ENCODE assay signal across 9 mouse cellular contexts in the genomic region with DNA sequence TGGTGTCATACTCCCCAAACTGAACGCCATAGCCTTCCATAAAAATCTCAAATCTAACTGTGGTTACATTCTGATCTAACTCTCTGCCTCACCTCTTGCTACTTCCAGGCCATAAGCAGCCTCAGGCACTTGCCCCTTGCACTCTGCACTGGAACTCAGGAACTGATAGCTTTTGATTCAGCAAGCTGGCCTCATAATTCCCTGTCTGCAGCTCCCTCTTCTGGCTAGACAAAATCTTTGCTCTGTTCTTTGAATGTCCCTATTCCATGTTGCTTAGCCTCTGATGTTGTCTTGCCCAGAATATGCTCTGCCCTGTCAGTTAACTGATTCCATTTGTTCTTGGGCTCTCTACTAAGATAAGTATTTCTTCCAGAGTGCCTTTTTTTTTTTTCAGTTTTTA. TPM values are rescaled to one million over a fixed set of nuclear protein-coding genes. Genes with fewer than 3 reads are reported as not detected.
DNase-seq lines count a peak whose midpoint lies in the region; ATAC-seq lines count a peak whose summit lies in the region.
"Had no signal": no experiment of that assay in that cellular context is flagged by ENCODE, and none has a peak within 500 bp of the region (broad histone marks: within the 10 kb centered on the region; RNA-seq: fewer than 3 reads in every experiment).

No protein-coding gene starts in this region.

- no peaks in the 10 kb centered on the region for H3K36me3 ChIP-seq in forebrain, embryonic 11.5 days (ENCODE audit: control insufficient read depth, insufficient read depth, low read length)
- no peaks in the 10 kb centered on the region for H3K36me3 ChIP-seq in forebrain, embryonic 12.5 days (replicated peaks)
- H3K36me3 ChIP-seq in heart, embryonic 10.5 days, result peaks cover 4% of the 10 kb centered on the region; the same call in 1 of the 2 replicates
- no peaks in the 10 kb centered on the region for H3K36me3 ChIP-seq in neural tube, embryonic 14.5 days (ENCODE audit: control insufficient read depth, insufficient read depth, low read length)
- H3K36me3 ChIP-seq: neural tube, embryonic 13.5 days had no signal

- no peaks in the 10 kb centered on the region for H3K27me3 ChIP-seq in forebrain, embryonic 11.5 days (ENCODE audit: control insufficient read depth, insufficient read depth, low read length)
- no peaks in the 10 kb centered on the region for H3K27me3 ChIP-seq in forebrain, embryonic 12.5 days
- H3K27me3 ChIP-seq in heart, embryonic 10.5 days (ENCODE audit: insufficient read depth, poor library complexity, severe bottlenecking), result no peaks in the 10 kb centered on the region
- H3K27me3 ChIP-seq in neural tube, embryonic 14.5 days (ENCODE audit: control insufficient read depth, insufficient read depth, low read length), result no peaks in the 10 kb centered on the region
- H3K27me3 ChIP-seq: neural tube, embryonic 13.5 days had no signal

- DNase-seq in forebrain, embryonic 11.5 days (ENCODE audit: low spot score), result no peak
- peak; percentile 76 for DNase-seq in 416B (ENCODE audit: low read depth)
- DNase-seq in adipocyte (ENCODE audit: low spot score), result peak; percentile 78
- peak; percentile 67 for DNase-seq in heart, embryonic 10.5 days (ENCODE audit: low spot score)
- peak; percentile 27 to 44 for DNase-seq in layer of hippocampus, postnatal 10 days (ENCODE audit: low spot score in 2 of 2)
- DNase-seq in frontal cortex, postnatal 10 days (ENCODE audit: low spot score in 2 of 2), result no peak

- no peak overlapping the region for H3K4me3 ChIP-seq in forebrain, embryonic 11.5 days (ENCODE audit: low read depth, low read length)
- no peak overlapping the region for H3K4me3 ChIP-seq in forebrain, embryonic 12.5 days (replicated peaks)
- no peak overlapping the region for H3K4me3 ChIP-seq in heart, embryonic 10.5 days
- no peak overlapping the region for H3K4me3 ChIP-seq in neural tube, embryonic 14.5 days (ENCODE audit: low read depth, low read length)
- H3K4me3 ChIP-seq: neural tube, embryonic 13.5 days had no signal

- no peaks in the 10 kb centered on the region for H3K9me3 ChIP-seq in forebrain, embryonic 11.5 days (ENCODE audit: control insufficient read depth, low read length)
- no peaks in the 10 kb centered on the region for H3K9me3 ChIP-seq in forebrain, embryonic 12.5 days
- H3K9me3 ChIP-seq in heart, embryonic 10.5 days, result no peaks in the 10 kb centered on the region
- no peaks in the 10 kb centered on the region for H3K9me3 ChIP-seq in neural tube, embryonic 14.5 days (ENCODE audit: control insufficient read depth, low read length)
- H3K9me3 ChIP-seq: neural tube, embryonic 13.5 days had no signal

- ATAC-seq in forebrain, embryonic 11.5 days (replicated peaks; ENCODE audit: low FRiP score), result peak; percentile 45
- no peak for ATAC-seq in forebrain, embryonic 12.5 days (ENCODE audit: low FRiP score)
- peak; percentile 51; the same call in 1 of the 2 replicates for ATAC-seq in neural tube, embryonic 14.5 days (ENCODE audit: low read depth)

- H3K4me1 ChIP-seq in forebrain, embryonic 11.5 days (replicated peaks; ENCODE audit: control insufficient read depth, insufficient read depth, low read length), result no peaks in the 10 kb centered on the region
- H3K4me1 ChIP-seq in forebrain, embryonic 12.5 days, result no peaks in the 10 kb centered on the region
- H3K4me1 ChIP-seq in heart, embryonic 10.5 days, result peaks cover 5% of the 10 kb centered on the region
- H3K4me1 ChIP-seq in neural tube, embryonic 14.5 days (ENCODE audit: control insufficient read depth, insufficient read depth, low read length), result no peaks in the 10 kb centered on the region
- H3K4me1 ChIP-seq: neural tube, embryonic 13.5 days had no signal

- H3K9ac ChIP-seq in forebrain, embryonic 11.5 days (ENCODE audit: low read length), result no peak overlapping the region
- H3K9ac ChIP-seq in forebrain, embryonic 12.5 days, result no peak overlapping the region
- no peak overlapping the region for H3K9ac ChIP-seq in neural tube, embryonic 14.5 days (replicated peaks; ENCODE audit: low read depth, low read length)
- H3K9ac ChIP-seq: neural tube, embryonic 13.5 days had no signal

- H3K27ac ChIP-seq in forebrain, embryonic 11.5 days (ENCODE audit: low read depth, low read length), result no peak overlapping the region
- no peak overlapping the region for H3K27ac ChIP-seq in forebrain, embryonic 12.5 days
- H3K27ac ChIP-seq in heart, embryonic 10.5 days, result no peak overlapping the region
- no peak overlapping the region for H3K27ac ChIP-seq in neural tube, embryonic 14.5 days (ENCODE audit: low read depth, low read length)
- H3K27ac ChIP-seq: neural tube, embryonic 13.5 days had no signal

- WGBS in forebrain, embryonic 11.5 days, result 33% methylated on average over 1 of the region's 1 CpGs
- WGBS in forebrain, embryonic 12.5 days, result 65% methylated on average over 1 of the region's 1 CpGs
- WGBS in heart, embryonic 10.5 days, result 51% methylated on average over 1 of the region's 1 CpGs
- WGBS in neural tube, embryonic 14.5 days, result 29% methylated on average over 1 of the region's 1 CpGs

- no peak overlapping the region for H3K4me2 ChIP-seq in forebrain, embryonic 11.5 days (ENCODE audit: low read depth, low read length, severe bottlenecking)
- H3K4me2 ChIP-seq in forebrain, embryonic 12.5 days, result no peak overlapping the region
- H3K4me2 ChIP-seq in neural tube, embryonic 14.5 days (ENCODE audit: low read depth, low read length), result no peak overlapping the region
- H3K4me2 ChIP-seq: neural tube, embryonic 13.5 days had no signal

RNA-seq across cellular contexts. Expression of gene Birc3, which starts 17.6 kb away (rescaled TPM):
- 2.2 and 3.2 TPM in 2 replicates for polyA plus RNA-seq in forebrain, embryonic 11.5 days (2014; fragmentation: Nextera tagmentation; extraction: Ambion mirVana)
- 1.9 and 3.7 TPM in 2 replicates for polyA plus RNA-seq in forebrain, embryonic 12.5 days (2016; fragmentation: Nextera tagmentation; extraction: Ambion mirVana)
- polyA plus RNA-seq in heart, embryonic 10.5 days (2016; fragmentation: Nextera tagmentation; extraction: Ambion mirVana), result 4.9 and 5.2 TPM in 2 replicates
- total RNA-seq in layer of hippocampus, postnatal 10 days (2021), result 1 to 10 TPM; 1.3 to 3.0 TPM
- polyA plus RNA-seq in neural tube, embryonic 14.5 days (2014; fragmentation: Nextera tagmentation; extraction: Ambion mirVana), result 0.70 and 3.2 TPM in 2 replicates

RNA-seq across cellular contexts. Expression of gene Birc2, which starts 18.5 kb away (rescaled TPM):
- 45.6 and 47.7 TPM in 2 replicates for polyA plus RNA-seq in forebrain, embryonic 11.5 days (2014; fragmentation: Nextera tagmentation; extraction: Ambion mirVana)
- 45.7 and 48.9 TPM in 2 replicates for polyA plus RNA-seq in forebrain, embryonic 12.5 days (2016; fragmentation: Nextera tagmentation; extraction: Ambion mirVana)
- polyA plus RNA-seq in heart, embryonic 10.5 days (2016; fragmentation: Nextera tagmentation; extraction: Ambion mirVana), result 23.6 and 24.2 TPM in 2 replicates
- total RNA-seq in layer of hippocampus, postnatal 10 days (2021), result 10 to 100 TPM; 24.9 to 26.9 TPM
- polyA plus RNA-seq in neural tube, embryonic 14.5 days (2014; fragmentation: Nextera tagmentation; extraction: Ambion mirVana), result 49.3 and 53.6 TPM in 2 replicates

Comparison
In these comparisons a context has a peak if more than half of its experiments do, and no peak if none do; other contexts are left out.
1. DNase-seq: peak in 416B (single experiment), adipocyte (single experiment), heart, embryonic 10.5 days (single experiment) and layer of hippocampus, postnatal 10 days (2 of 2); none in forebrain, embryonic 11.5 days (single experiment) and frontal cortex, postnatal 10 days (0 of 2).